Mouse (Mus musculus): ENCODE results near the gene Acad9.

DNA sequence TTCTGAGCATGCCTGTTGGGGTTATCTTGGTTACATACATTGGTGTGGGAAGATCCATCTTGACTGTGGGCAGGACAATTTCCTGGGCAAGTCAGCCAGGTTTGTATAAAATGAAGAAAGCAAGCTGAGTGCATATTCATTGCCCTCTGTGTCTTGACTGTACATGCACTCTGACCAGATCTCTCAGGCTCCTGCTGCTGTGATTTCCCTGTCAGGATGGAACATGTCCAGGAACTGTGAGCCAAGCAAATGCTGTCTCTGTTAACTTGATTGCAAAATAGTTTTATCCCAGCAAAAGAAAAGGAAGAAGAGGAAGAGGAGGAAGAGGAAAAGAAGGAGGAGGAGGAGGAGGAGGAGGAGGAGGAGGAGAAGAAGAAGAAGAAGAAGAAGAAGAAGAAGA lies 21.3 kb upstream of the Acad9 start:
- TF ChIP-seq POLR2A (IDR thresholded peaks at IDR 0.05; ENCODE audit: insufficient read depth, low read depth, low read length) (no peak), CTCF (IDR thresholded peaks at IDR 0.05; ENCODE audit: insufficient read depth, low read depth, low read length) (no peak)

Data from olfactory bulb, adult 2 months (tissue).